Mouse (Mus musculus) cerebellum, adult 2 months (tissue): ENCODE data around the gene Fxyd5.

Source experiments
- CTCF ChIP-seq: fragments of 200-500 bp; IDR thresholded peaks from 2 replicates; pipeline ENCODE4 v1.5.1; 2011; ENCODE audit warnings: low read depth, mild to moderate bottlenecking, control low read depth, low read length, moderate library complexity, borderline replicate concordance; ENCODE audit not compliant: insufficient read depth
- POLR2A ChIP-seq: fragments of 200-500 bp; IDR thresholded peaks from 2 replicates; pipeline ENCODE4 v1.6.1; 2011; ENCODE audit warnings: low read length, control low read depth, borderline replicate concordance; ENCODE audit not compliant: insufficient read depth

- no peak for TF ChIP-seq CTCF
- TF ChIP-seq POLR2A, result no peak
Observed at GRCm38 (mm10) chr7:31085171-31085570, 42.9 kb upstream of the Fxyd5 start.
